Mouse (Mus musculus) heart, postnatal 0 days (tissue): Measurements from ENCODE around the gene Olfr1012.

Source experiments
- CTCF ChIP-seq: IDR thresholded peaks from 2 replicates; pipeline ENCODE4 v1.5.1; 2016; ENCODE audit warnings: antibody characterized with exemption, control low read depth, low read depth
- EP300 ChIP-seq: IDR thresholded peaks from 2 replicates; pipeline ENCODE4 v1.6.1; 2016; ENCODE audit warnings: antibody characterized with exemption, low read depth

DNA sequence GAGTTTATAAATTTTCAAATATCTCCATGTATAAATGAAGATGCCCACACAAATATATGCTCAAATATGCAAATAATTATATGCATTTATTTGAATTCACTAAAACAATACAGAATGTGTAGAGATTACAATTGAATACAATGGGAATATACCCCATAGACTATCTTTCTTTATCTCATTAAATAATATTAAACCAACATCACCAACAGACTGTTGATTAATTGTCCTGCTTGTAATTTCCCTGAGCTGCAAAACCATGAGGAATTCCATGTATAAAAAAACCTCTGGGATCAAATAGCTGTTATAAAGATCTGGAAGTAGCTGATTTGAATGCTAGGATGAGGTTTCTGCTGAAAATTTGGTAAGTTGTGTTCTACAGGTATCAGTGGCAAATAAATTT is 4.2 kb upstream of the Olfr1012 start, which contains the start of gene Olfr1013:
- TF ChIP-seq CTCF (no peak), EP300 (no peak)
